Mouse (Mus musculus) heart, embryonic 14.5 days (tissue): ENCODE results near the gene Ugt1a9. TPM values are rescaled to one million over a fixed set of nuclear protein-coding genes. Genes with fewer than 3 reads are reported as not detected.

Experiments used
- ATAC-seq: fragments of 200-750 bp; cut with Nextera tagmentation; 2 replicates; pipeline ENCODE4 v1.8.0; 2017; ENCODE audit warnings: low read depth, moderate TSS enrichment; ENCODE audit not compliant: insufficient number of reproducible peaks, insufficient read depth, low FRiP score
- H3K27ac ChIP-seq, 2 experiments: fragments of 200-500 bp in 1 of 2; fragments of 300-500 bp in 1 of 2; sonication (generic) in 1 of 2; replicated peaks in 1 of 2; 2 replicates each; pipeline ENCODE4 v1.5.1; 2012 to 2014; ENCODE audit warnings: low read depth in 2 of 2, low read length in 2 of 2, control low read depth in 1 of 2, mild to moderate bottlenecking in 1 of 2, mixed read lengths in 1 of 2; ENCODE audit not compliant: control insufficient read depth in 1 of 2, insufficient read depth in 1 of 2
- H3K27me3 ChIP-seq: fragments of 300-500 bp; sonication (generic); 2 replicates; pipeline ENCODE4 v1.6.1; 2014; ENCODE audit warnings: mild to moderate bottlenecking, low read length, control low read depth; ENCODE audit not compliant: control insufficient read depth, insufficient read depth
- H3K36me3 ChIP-seq: fragments of 300-500 bp; sonication (generic); 2 replicates; pipeline ENCODE4 v1.6.1; 2014; ENCODE audit warnings: mild to moderate bottlenecking, control low read depth, low read length, mixed read lengths; ENCODE audit not compliant: control insufficient read depth, insufficient read depth
- H3K4me1 ChIP-seq, 2 experiments: fragments of 200-500 bp in 1 of 2; fragments of 300-500 bp in 1 of 2; sonication (generic) in 1 of 2; 2 replicates each; pipeline ENCODE4 v1.6.1; 2012 to 2014; ENCODE audit warnings: low read length in 2 of 2, control low read depth in 1 of 2, mixed read lengths in 1 of 2; ENCODE audit not compliant: control insufficient read depth in 2 of 2, insufficient read depth in 2 of 2
- H3K4me2 ChIP-seq: fragments of 300-500 bp; sonication (generic); 2 replicates; pipeline ENCODE4 v1.6.1; 2014; ENCODE audit warnings: mild to moderate bottlenecking, low read length
- H3K4me3 ChIP-seq, 2 experiments: fragments of 200-500 bp in 1 of 2; fragments of 300-500 bp in 1 of 2; sonication (generic) in 1 of 2; 2 replicates each; pipeline ENCODE4 v1.5.1; 2012 to 2014; ENCODE audit warnings: low read length in 2 of 2, mild to moderate bottlenecking in 2 of 2, control low read depth in 1 of 2, low read depth in 1 of 2, moderate library complexity in 1 of 2; ENCODE audit not compliant: control insufficient read depth in 1 of 2, insufficient read depth in 1 of 2
- H3K9ac ChIP-seq: fragments of 300-500 bp; sonication (generic); 2 replicates; pipeline ENCODE4 v1.6.1; 2014; ENCODE audit warnings: mild to moderate bottlenecking, low read length
- H3K9me3 ChIP-seq: fragments of 300-500 bp; sonication (generic); 2 replicates; pipeline ENCODE4 v1.6.1; 2016; ENCODE audit warnings: low read length, control low read depth; ENCODE audit not compliant: control insufficient read depth
- WGBS: fragments of 180-500 bp; shearing (Covaris S2); extraction: QIAGEN DNeasy Blood & Tissue Kit; methylation state at CpG from one replicate; pipeline ENCODE4 v1.1.7; 2014; 5-methylcytosine and 5-hydroxymethylcytosine counted together
- polyA plus RNA-seq: library from polyadenylated mRNA; unstranded; fragments of >200 nt; fragmentation: Nextera tagmentation; extraction: Ambion mirVana; gene quantifications from 2 replicates; pipeline ENCODE4 v1.2.1, GENCODE M21; 2014

The Ugt1a9 gene
- polyA plus RNA-seq, 1 experiment from 2014 or later: not detected

DNA sequence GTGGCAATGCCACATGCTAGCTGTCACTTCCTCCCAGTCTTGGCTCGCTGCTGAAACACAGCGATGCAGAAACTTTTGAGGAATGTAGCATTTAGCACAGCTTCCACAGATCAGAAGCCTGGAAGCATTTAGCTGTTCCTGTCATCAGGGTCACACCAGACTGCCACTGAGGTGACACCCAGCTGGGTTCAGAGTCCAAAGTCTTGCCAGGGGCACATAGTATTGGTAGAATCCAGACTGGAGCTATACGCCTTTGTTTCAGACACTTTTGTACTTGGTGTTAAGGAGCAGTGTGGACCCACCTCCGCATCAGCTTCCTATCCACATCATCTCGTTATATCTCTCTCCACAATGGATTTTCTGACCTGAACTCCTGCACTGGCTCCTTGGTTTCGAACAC, 182.9 kb downstream of the Ugt1a9 start:
- Histone ChIP-seq H3K27me3 (no peaks in the 10 kb centered on the region), H3K36me3 (no peaks in the 10 kb centered on the region), H3K9ac (no peak overlapping the region), H3K27ac (no peak overlapping the region), H3K4me2 (no peak overlapping the region), H3K9me3 (peaks cover 82% of the 10 kb centered on the region), H3K4me3 (no peak overlapping the region), H3K4me1 (no peaks in the 10 kb centered on the region)
- ATAC-seq: no peak
- WGBS: 61% methylated on average over 6 of the region's 6 CpGs

DNA sequence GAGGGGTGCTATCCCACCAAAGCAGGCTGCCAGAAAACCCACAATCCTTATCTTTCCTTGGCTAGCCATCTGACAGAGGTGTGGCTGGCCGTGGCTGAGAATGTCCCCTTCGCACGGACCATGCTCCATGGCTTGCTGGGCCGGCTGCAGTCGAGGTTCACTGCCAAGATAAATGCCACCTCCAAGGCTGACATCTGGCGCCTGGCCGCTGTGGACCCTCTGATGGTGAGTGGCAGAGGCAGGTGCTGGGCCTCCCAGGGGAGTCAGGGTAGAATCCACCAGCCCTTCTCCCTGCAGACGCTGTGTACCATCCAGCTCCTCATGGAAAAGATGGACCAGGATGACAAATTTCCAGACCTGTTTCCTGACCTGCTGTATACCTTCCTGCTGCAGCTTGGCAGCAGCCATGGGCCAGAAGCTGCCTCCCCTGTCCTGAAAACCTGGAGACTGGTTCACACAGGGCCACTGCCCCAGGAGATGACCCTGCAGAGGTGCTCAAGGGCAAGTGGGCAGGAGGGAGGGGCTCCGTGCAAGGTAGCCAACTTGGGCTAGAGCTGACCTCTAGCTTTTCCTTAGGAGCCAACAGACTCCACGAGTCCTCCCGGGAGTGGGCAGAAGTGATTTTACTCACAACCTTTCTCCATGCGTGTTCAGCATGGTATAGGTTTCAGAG, 184.3 kb downstream of the Ugt1a9 start:
- Histone ChIP-seq H3K9ac (no peak overlapping the region), H3K4me1 (peaks cover 6 to 7% of the 10 kb centered on the region in 2 experiments), H3K9me3 (peaks cover 68% of the 10 kb centered on the region), H3K4me2 (no peak overlapping the region), H3K4me3 (no peak overlapping the region), H3K36me3 (no peaks in the 10 kb centered on the region), H3K27ac (no peak overlapping the region), H3K27me3 (no peaks in the 10 kb centered on the region)
- peak; percentile 1; the same call in 1 of the 2 replicates for ATAC-seq
- 76% methylated on average over 12 of the region's 12 CpGs for WGBS

DNA sequence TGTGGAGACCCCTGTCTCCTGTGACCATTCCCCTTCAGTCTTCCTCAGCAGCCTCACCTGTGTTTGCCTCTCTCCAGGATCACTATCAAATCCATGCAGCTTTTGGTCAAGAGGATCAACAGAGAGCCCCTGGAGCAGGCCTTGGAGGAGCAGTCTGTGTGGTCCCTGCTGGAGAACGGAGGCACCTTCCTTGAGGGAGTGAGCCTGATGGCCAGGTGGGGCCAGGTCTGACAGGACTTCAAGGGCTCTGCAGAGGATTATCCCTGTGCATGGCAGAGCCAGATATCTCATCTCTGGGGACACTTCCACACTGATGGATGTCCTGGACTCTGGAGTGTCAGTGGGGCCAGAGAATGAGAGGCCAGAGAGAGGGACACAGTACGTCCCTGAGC, 184.9 kb downstream of the Ugt1a9 start:
- no peak overlapping the region for H3K4me3 ChIP-seq
- peaks cover 5% of the 10 kb centered on the region; the same call in 1 of the 2 replicates for H3K36me3 ChIP-seq
- peak; percentile 0; the same call in 1 of the 2 replicates for ATAC-seq
- peaks cover 63% of the 10 kb centered on the region for H3K9me3 ChIP-seq
- no peak overlapping the region for H3K4me2 ChIP-seq
- H3K9ac ChIP-seq: no peak overlapping the region
- no peaks in the 10 kb centered on the region for H3K27me3 ChIP-seq
- H3K4me1 ChIP-seq: peaks cover 6 to 7% of the 10 kb centered on the region in 2 experiments
- H3K27ac ChIP-seq: no peak overlapping the region
- 54% methylated on average over 2 of the region's 2 CpGs for WGBS

DNA sequence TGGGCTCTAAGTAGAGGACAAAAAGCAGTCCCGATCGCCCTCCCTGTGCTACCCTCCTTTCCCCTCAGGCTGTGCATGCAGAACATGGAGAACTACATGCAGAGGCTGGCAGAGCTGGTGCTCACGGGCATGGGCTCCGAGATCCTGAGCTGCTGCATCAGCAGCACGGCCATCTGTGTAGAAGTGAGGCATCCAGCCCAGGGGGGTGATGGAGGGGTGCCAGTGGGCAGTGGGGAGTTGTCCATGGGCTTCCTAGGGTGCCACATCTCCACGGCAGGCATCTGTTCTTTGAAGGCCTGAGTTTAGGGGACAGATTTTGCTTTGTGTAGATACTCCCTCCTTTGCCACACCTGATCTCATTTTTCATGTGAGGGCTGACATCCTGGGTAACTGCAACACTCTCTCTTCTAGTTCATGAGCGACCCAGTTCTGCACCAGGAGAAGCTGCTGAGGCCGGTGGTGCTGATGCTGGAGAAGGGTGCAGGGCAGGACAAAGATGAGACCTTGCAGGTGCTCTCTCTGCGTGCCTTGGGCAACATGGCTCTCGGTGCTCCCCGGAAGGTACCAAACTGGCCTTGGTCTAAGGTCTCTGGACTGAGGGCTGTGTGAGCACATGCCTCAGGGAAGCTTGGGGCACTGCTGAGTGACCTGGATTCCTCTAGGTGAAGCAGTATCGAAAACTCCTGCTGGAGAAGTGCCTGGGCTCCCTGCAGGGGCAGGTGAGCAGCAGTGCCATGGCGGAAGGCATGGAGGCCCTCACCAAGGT, 185.6 kb downstream of the Ugt1a9 start:
- Histone ChIP-seq H3K9ac (no peak overlapping the region), H3K27me3 (no peaks in the 10 kb centered on the region), H3K4me3 (no peak overlapping the region), H3K27ac (no peak overlapping the region), H3K36me3 (peaks cover 12% of the 10 kb centered on the region), H3K4me2 (no peak overlapping the region), H3K9me3 (peaks cover 56% of the 10 kb centered on the region), H3K4me1 (peaks cover 6 to 7% of the 10 kb centered on the region in 2 experiments)
- ATAC-seq: no peak
- WGBS: 74% methylated on average over 13 of the region's 13 CpGs

DNA sequence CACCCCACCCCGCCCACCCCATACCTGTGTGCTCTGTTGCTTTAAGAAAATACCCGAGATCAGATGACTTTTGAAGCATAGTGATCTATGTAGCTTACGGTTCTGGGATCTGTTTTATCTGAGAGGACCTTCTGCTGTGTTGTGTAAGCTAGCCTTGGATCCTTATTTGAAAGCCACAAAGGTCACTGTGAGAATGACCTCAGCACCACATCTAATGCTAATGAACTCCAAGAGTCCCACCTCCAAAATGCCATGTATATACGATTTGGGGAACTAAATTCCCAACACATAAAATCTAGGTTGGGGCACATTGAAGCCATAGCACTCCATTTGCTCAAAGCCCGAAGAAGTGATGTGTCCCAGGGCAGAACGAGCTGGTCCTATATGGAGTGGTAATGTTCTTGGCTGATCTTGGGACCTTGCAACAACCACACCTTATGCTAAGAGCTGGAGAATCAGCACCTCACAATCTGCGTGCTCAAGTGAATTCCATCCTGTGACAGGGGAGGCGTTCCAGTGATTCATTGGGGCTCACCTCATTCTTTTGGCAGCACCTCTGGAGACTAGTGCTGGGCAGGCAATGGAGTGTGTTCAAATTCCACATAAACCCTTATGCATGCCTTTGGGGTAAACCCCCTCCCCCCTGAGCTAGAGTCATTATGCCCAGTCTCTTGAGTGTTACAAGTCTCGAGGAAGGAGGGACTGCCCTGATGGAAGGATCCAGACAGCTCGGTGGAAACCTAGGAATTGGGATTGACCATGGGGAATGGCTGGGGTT, 186.5 kb downstream of the Ugt1a9 start:
- 71% methylated on average over 10 of the region's 10 CpGs for WGBS
- Histone ChIP-seq H3K4me3 (no peak overlapping the region), H3K4me1 (peaks cover 7 to 12% of the 10 kb centered on the region in 2 experiments), H3K27me3 (no peaks in the 10 kb centered on the region), H3K4me2 (no peak overlapping the region), H3K27ac (no peak overlapping the region), H3K36me3 (peaks cover 21% of the 10 kb centered on the region), H3K9me3 (peaks cover 50% of the 10 kb centered on the region), H3K9ac (no peak overlapping the region)
- no peak for ATAC-seq

DNA sequence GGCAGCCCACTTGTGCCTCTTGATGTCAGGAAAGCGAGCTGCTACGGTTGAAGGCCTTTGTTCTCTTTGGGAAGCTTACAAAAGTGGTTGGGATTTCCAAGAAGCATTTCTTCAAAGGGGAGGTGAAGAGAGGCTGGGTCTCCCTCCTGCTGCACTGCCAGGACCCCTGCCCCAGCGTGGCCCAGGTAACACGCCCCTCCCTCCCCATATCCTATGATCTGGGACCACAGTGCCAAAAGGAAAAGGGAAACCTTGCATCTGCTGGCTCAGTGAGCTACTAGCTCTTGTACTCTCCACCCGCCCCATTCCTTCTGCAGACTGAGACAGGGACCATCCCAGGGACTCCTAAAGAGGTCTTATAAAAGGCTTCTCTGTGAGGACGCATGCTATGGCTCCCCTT, 187.1 kb downstream of the Ugt1a9 start:
- WGBS: 76% methylated on average over 6 of the region's 6 CpGs
- Histone ChIP-seq H3K27ac (no peak overlapping the region), H3K27me3 (no peaks in the 10 kb centered on the region)

DNA sequence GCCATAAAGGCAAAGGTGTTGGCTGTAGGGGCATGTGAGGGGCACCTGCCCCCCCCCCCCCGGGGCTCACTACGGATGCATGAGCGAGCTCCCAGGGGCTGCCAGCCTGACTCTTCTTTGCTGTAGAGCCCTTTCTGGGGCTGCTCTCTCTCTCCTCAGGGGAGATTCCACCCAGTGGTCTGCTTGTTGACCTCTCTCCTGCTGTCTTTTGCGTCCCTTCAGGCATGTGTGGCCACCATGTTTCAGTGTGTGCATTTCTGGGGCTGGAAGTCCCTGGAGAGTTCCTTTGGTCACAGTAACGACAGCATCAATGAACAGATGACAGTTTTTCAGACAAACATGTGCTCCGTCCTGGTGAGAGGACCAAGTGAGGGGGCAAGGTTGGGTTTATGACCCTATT, 187.8 kb downstream of the Ugt1a9 start:
- Histone ChIP-seq H3K4me1 (peaks cover 7 to 22% of the 10 kb centered on the region in 2 experiments), H3K27me3 (no peaks in the 10 kb centered on the region), H3K27ac (no peak overlapping the region), H3K4me3 (no peak overlapping the region), H3K4me2 (no peak overlapping the region), H3K36me3 (peaks cover 34% of the 10 kb centered on the region), H3K9me3 (peaks cover 37% of the 10 kb centered on the region), H3K9ac (no peak overlapping the region)
- 68% methylated on average over 6 of the region's 6 CpGs for WGBS
- ATAC-seq: no peak

More for the DNA sequence above, 187.1 kb downstream of the Ugt1a9 start:
- Histone ChIP-seq H3K4me1 (peaks cover 7 to 18% of the 10 kb centered on the region in 2 experiments), H3K4me2 (no peak overlapping the region), H3K4me3 (no peak overlapping the region), H3K9ac (no peak overlapping the region), H3K9me3 (peaks cover 44% of the 10 kb centered on the region), H3K36me3 (peaks cover 27% of the 10 kb centered on the region)
- no peak for ATAC-seq
